Mouse (Mus musculus): Measurements from ENCODE around the gene Lypd5.
"Not testable (repeated sequence)": the region's sequence is repeated elsewhere in the genome, so short reads cannot be mapped to it uniquely, and the experiment has no call there.

The Lypd5 gene

GRCm38 (mm10) chr7:24384070-24384469 is 35.1 kb downstream of the Lypd5 start:
- no peak for DNase-seq (ENCODE audit: low spot score)

GRCm38 (mm10) chr7:24384827-24385226 is 35.8 kb downstream of the Lypd5 start:
- DNase-seq (ENCODE audit: low spot score) = no peak

GRCm38 (mm10) chr7:24387059-24387556 is 38.1 kb downstream of the Lypd5 start:
- DNase-seq (ENCODE audit: low spot score) = no peak

GRCm38 (mm10) chr7:24389516-24390187 is 40.7 kb downstream of the Lypd5 start:
- DNase-seq (ENCODE audit: low spot score) = no peak

GRCm38 (mm10) chr7:24390512-24390911 is 41.5 kb downstream of the Lypd5 start:
- DNase-seq (ENCODE audit: low spot score) = no peak

- DNase-seq (ENCODE audit: low spot score) = no peak
These were observed 42.1 kb downstream of the Lypd5 start for GRCm38 (mm10) chr7:24391077-24391476.

- no peak for DNase-seq (ENCODE audit: low spot score)
These were observed 42.7 kb downstream of the Lypd5 start for GRCm38 (mm10) chr7:24391687-24392086.

- DNase-seq (ENCODE audit: low spot score) = no peak
These were observed 45.1 kb downstream of the Lypd5 start for GRCm38 (mm10) chr7:24394054-24394453.

GRCm38 (mm10) chr7:24394475-24395161 is 45.6 kb downstream of the Lypd5 start:
- no peak for DNase-seq (ENCODE audit: low spot score)

- no peak for DNase-seq (ENCODE audit: low spot score)
These were observed 47.8 kb downstream of the Lypd5 start for GRCm38 (mm10) chr7:24396832-24397231.

- DNase-seq (ENCODE audit: low spot score) = no peak
These were observed 49.4 kb downstream of the Lypd5 start for GRCm38 (mm10) chr7:24398364-24398913.

- peak; percentile 85 for DNase-seq (ENCODE audit: low spot score)
These were observed 50.5 kb downstream of the Lypd5 start, which contains the start of gene Smg9 for GRCm38 (mm10) chr7:24399256-24400081. TSS of gene Smg9 (plus strand) at chr7:24399619.

- no peak for DNase-seq (ENCODE audit: low spot score)
These were observed 51.1 kb downstream of the Lypd5 start for GRCm38 (mm10) chr7:24400082-24400452.

- not testable (repeated sequence) for DNase-seq (ENCODE audit: low spot score)
These were observed 51.5 kb downstream of the Lypd5 start for GRCm38 (mm10) chr7:24400489-24400888.

- DNase-seq (ENCODE audit: low spot score) = no peak
These were observed 53.9 kb downstream of the Lypd5 start for GRCm38 (mm10) chr7:24402851-24403250.
